Mouse (Mus musculus): Measurements from ENCODE around the gene Tmem178.

DNA sequence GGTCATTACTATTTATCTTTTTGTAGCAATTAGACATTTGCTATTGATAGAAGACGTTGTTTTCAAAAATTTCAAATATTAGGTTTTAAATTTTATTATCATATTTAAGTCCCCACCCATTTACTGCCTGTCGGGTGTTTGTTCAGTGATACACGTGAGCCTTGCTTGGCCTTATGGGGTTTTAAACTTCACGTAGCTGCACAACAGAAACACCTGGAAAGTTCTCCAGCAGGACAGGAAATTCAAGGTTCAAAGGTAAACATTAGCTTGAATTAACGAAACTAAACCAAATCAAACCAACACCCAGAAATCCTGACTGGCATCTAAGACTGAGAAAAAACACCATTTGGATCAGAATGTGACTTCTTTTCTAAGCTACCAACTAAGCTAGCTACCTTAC, 57.7 kb downstream of the Tmem178 start:
- TF ChIP-seq GATA1 (IDR thresholded peaks at IDR 0.05; ENCODE audit: low read length) (no peak), TAL1 (IDR thresholded peaks at IDR 0.05; ENCODE audit: low read length) (no peak)
